Mouse (Mus musculus) left cerebral cortex, adult 2 months (tissue): ENCODE measurements around the gene Smg9. TPM values are rescaled to one million over a fixed set of nuclear protein-coding genes. Genes with fewer than 3 reads are reported as not detected.
"Not testable (repeated sequence)": the region's sequence is repeated elsewhere in the genome, so short reads cannot be mapped to it uniquely, and the experiment has no call there.

Experiments
- DNase-seq, 2 experiments: peaks; one replicate each; pipeline ENCODE4 v3.0.0; 2021 to 2022; ENCODE audit warnings: low spot score in 2 of 2, mixed read lengths in 1 of 2; ENCODE audit errors: extremely low spot score in 1 of 2
- H3K27ac ChIP-seq: fragments of 200-600 bp; 2 replicates; pipeline ENCODE4 v1.8.1; 2022
- H3K4me3 ChIP-seq: fragments of 200-600 bp; 2 replicates; pipeline ENCODE4 v1.8.1; 2022
- CTCF ChIP-seq: fragments of 200-600 bp; IDR thresholded peaks from 2 replicates; pipeline ENCODE4 v1.8.1; 2022; ENCODE audit warnings: antibody characterized with exemption, mild to moderate bottlenecking, moderate library complexity
- intact Hi-C: fragments of 180-260 bp; cut with DNase I; formaldehyde crosslinking; loops from one replicate; pipeline ENCODE4 v1.15.1; 2025
- total RNA-seq, 2 experiments: library from RNA; stranded (reverse); gene quantifications; 2 replicates each; pipeline ENCODE4 v1.2.3; 2021

The Smg9 gene
- total RNA-seq, 2 experiments from 2014 or later: 43.7 to 47.5 TPM

DNA sequence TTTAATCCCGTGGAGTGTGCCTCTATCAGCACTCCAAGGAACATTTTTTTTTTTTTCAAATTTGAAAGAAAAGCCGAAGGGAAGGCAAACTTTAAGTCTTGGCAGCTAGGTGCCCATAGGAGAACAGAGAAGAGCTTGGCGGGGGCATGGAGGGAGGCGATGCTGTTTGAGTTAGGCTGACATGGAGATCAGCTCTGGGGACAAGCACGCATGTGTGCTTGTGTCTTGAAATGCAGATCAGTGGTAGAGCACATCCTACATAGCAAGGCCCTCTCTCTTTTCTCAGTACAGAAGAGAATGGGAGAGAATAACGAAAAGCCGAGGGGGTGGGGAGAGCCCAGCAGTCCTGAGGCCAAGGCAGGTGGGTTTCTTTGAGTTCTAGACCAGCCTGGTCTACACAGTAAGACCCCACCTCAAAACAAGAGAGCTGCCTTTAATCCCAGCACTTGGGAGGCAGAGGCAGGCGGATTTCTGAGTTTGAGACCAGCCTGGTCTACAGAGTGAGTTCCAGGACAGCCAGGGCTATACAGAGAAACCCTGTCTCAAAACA lies 980 bp upstream of the Smg9 start:
- Histone ChIP-seq H3K27ac (no peak overlapping the region), H3K4me3 (no peak overlapping the region)
- DNase-seq: no peak
- intact Hi-C loops: loop anchor here (2.0 kb wide), 1 partner anchor 318 kb away; the partner anchor contains the start of gene Zfp180
- no peak for TF ChIP-seq CTCF

GRCm38 (mm10) chr7:24400082-24400452 lies 648 bp downstream of the Smg9 start:
- no peak for DNase-seq
- H3K4me3 ChIP-seq: peak overlapping the region; percentile 80
- no peak for TF ChIP-seq CTCF
- intact Hi-C loops: no loop called here
- H3K27ac ChIP-seq: peak overlapping the region; percentile 96

GRCm38 (mm10) chr7:24400489-24400888 lies 1.1 kb downstream of the Smg9 start:
- H3K4me3 ChIP-seq, DNase-seq, intact Hi-C loops, H3K27ac ChIP-seq: not testable (repeated sequence)

GRCm38 (mm10) chr7:24402851-24403250 lies 3.4 kb downstream of the Smg9 start:
- peak; percentile 47 for TF ChIP-seq CTCF
- no peak overlapping the region for H3K27ac ChIP-seq
- DNase-seq: no peak
- H3K4me3 ChIP-seq: no peak overlapping the region
- intact Hi-C loops: no loop called here

DNA sequence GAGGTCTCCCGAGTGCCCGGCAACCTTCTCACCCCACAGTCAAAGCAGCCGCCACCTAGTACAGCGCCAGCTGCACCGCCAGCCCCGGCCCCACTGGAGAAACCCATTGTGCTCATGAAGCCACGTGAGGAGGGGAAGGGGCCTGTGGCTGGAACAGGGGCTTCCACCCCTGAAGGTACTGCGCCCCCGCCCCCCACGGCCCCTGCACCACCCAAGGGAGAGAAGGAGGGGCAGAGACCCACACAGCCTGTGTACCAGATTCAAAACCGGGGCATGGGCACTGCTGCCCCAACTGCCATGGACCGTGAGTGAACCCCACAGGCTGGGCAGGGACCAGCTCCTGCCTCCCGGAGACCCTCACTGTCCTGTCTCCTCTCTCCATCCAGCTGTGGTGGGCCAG lies 6.2 kb downstream of the Smg9 start:
- Histone ChIP-seq H3K27ac (no peak overlapping the region), H3K4me3 (no peak overlapping the region)
- intact Hi-C loops: loop anchor here (2.0 kb wide), 1 partner anchor 41 kb away; no protein-coding TSS in a partner anchor
- no peak for DNase-seq
- TF ChIP-seq CTCF: no peak

DNA sequence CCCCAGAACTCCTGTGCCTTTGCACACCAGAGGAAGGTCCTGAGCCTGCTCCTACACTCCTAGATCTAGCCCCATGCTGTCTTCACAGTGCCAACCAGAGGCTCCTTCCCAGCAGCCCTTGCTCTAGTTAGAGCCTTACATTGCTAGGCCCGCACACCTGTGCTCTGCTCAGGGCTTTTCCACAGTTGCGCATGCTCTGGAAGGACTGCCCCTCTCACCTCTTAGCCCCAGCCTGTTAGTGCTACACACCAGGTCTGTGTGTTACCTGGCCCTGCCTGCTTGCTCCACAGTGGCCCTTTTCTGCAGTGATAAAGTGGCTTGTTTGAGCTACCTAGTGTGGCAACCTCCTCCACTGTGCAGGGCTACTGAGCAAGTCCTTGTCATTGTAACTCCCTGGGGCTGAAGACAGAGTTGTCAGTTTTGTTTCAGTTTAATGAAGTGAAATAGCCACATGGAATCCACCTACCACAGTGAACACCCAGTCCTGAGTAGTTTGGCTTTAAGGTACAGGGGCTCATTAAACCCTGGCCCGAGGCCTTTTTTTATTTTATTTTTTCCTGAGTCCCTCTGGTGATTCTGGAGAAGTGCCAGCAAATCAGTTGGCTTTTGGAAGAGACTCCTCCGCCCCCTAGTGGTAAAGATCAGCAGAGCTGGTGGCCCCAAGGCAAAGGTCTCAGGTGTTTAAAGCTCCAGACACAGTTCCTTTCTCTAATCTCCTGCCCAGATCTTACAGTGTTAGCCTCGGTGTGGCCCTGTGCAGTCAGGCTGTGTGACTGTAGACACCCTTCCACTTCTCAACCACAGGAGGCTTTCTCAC lies 7.3 kb downstream of the Smg9 start:
- TF ChIP-seq CTCF: peak; percentile 81
- no peak overlapping the region for H3K4me3 ChIP-seq
- DNase-seq: peak; percentile 62 to 63
- intact Hi-C loops: loop anchor here (1.0 to 2.0 kb wide), 2 partner anchors 42 to 70 kb away; no protein-coding TSS in a partner anchor
- no peak overlapping the region for H3K27ac ChIP-seq

DNA sequence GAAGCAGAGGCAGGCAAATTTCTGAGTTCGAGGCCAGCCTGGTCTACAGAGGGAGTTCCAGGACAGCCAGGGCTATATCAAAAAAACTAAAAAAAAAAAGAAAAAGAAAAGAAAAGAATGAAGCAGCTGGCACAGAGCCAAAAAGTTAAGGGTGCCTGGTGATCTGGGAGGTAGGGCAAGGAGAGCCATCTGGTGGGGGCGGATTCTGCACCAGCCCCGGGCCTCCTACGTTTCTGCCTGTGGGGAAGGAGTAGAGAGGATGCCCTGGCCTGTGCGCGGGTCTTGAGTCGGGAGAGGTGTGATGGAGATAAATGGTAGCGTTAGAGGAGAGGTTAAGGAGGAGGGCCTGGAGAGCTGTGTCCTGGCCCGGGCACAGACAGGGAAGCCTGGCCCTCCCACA lies 8.8 kb downstream of the Smg9 start:
- H3K4me3 ChIP-seq: no peak overlapping the region
- no peak for TF ChIP-seq CTCF
- H3K27ac ChIP-seq: no peak overlapping the region
- no peak for DNase-seq
- intact Hi-C loops: no loop called here

DNA sequence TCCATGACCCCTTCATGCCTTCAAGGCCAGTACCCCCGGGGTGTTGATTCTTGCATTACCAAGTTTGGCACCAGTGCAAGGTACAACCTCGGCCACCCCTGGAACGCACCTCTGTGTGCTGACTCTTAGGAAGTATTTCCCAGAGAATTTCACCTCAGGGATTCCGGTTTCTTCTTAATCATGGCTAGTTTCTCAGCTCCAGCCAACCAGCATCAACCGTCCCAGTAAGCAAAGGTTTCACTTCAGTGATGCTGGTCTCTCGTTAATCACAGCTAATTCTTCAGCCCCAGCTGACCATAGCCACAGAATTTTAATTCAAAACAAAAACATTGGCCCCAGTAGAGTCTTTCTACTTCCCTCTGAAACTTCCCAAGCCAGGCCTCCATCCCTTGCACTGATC lies 10.7 kb downstream of the Smg9 start:
- no peak for DNase-seq
- Histone ChIP-seq H3K27ac (no peak overlapping the region), H3K4me3 (no peak overlapping the region)
- intact Hi-C loops: no loop called here
- no peak for TF ChIP-seq CTCF

- DNase-seq: no peak
- intact Hi-C loops: no loop called here
- Histone ChIP-seq H3K27ac (no peak overlapping the region), H3K4me3 (no peak overlapping the region)
- no peak for TF ChIP-seq CTCF
These were observed 11.4 kb downstream of the Smg9 start for GRCm38 (mm10) chr7:24410831-24411230.

- H3K27ac ChIP-seq: no peak overlapping the region
- intact Hi-C loops: no loop called here
- H3K4me3 ChIP-seq: no peak overlapping the region
- DNase-seq: no peak
- TF ChIP-seq CTCF: no peak
These were observed 14.2 kb downstream of the Smg9 start for GRCm38 (mm10) chr7:24413630-24414029.

DNA sequence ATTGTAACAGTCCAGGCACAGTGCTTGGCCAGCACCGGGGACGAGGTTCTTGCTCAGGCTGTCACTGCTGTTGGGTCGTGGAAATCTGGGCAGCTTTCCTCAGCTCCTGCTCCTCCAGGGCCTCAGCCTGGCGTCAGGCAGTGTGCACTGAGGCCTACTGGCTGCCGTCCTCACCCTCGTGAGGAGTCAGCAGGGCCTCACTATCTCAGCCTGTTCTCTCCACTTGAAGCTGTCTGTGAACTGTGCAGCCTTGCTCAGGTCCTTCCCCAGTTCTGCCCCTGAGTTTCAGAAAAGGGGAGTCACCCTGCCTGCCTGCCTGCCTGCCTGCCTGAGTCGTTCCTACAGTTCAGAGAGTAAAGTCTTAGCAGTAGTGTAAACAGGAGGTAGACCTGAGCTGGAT lies 15.8 kb downstream of the Smg9 start:
- Histone ChIP-seq H3K4me3 (no peak overlapping the region), H3K27ac (no peak overlapping the region)
- DNase-seq: no peak
- TF ChIP-seq CTCF: no peak
- intact Hi-C loops: no loop called here

GRCm38 (mm10) chr7:24419579-24419978 lies 20.2 kb downstream of the Smg9 start:
- Histone ChIP-seq H3K27ac (no peak overlapping the region), H3K4me3 (no peak overlapping the region)
- intact Hi-C loops: no loop called here
- no peak for TF ChIP-seq CTCF
- DNase-seq: no peak

- Histone ChIP-seq H3K27ac (no peak overlapping the region), H3K4me3 (no peak overlapping the region)
- TF ChIP-seq CTCF: no peak; the same call in none of the 2 replicates
- intact Hi-C loops: no loop called here
- no peak for DNase-seq
These were observed 22.2 kb downstream of the Smg9 start for GRCm38 (mm10) chr7:24421648-24422047.
